Mouse (Mus musculus) lung, postnatal 25 days (tissue): Measurements from ENCODE around the gene Canx.
A peak's percentile ranks its signal among the peaks of the same experiment; 100 is the strongest.

Experiments used
- DNase-seq: peaks from one replicate; pipeline ENCODE4 v3.0.0; 2022; ENCODE audit warnings: low spot score

Gene Canx

GRCm38 (mm10) chr11:50275568-50276151, 49.8 kb downstream of the Canx start:
- DNase-seq = peak; percentile 26

GRCm38 (mm10) chr11:50275077-50275476, 50.4 kb downstream of the Canx start:
- DNase-seq = no peak

- DNase-seq = no peak
Measured at GRCm38 (mm10) chr11:50272819-50273218, 52.7 kb downstream of the Canx start.

GRCm38 (mm10) chr11:50269885-50270284, 55.6 kb downstream of the Canx start:
- DNase-seq = no peak

- DNase-seq = peak; percentile 27
Measured at GRCm38 (mm10) chr11:50269163-50269562, 56.3 kb downstream of the Canx start.

GRCm38 (mm10) chr11:50266997-50267396, 58.5 kb downstream of the Canx start:
- no peak for DNase-seq

- peak; percentile 24 for DNase-seq
Measured at GRCm38 (mm10) chr11:50265931-50266330, 59.5 kb downstream of the Canx start.

GRCm38 (mm10) chr11:50263198-50263597, 62.3 kb downstream of the Canx start:
- DNase-seq = no peak

GRCm38 (mm10) chr11:50262020-50262419, 63.5 kb downstream of the Canx start:
- DNase-seq = no peak

- no peak for DNase-seq
Measured at GRCm38 (mm10) chr11:50258310-50258709, 67.2 kb downstream of the Canx start.

- DNase-seq = no peak
Measured at GRCm38 (mm10) chr11:50256615-50257014, 68.9 kb downstream of the Canx start.

- no peak for DNase-seq
Measured at GRCm38 (mm10) chr11:50254010-50254580, 71.4 kb downstream of the Canx start.

GRCm38 (mm10) chr11:50253393-50253792, 72.1 kb downstream of the Canx start:
- DNase-seq = no peak

GRCm38 (mm10) chr11:50252684-50253265, 72.7 kb downstream of the Canx start:
- DNase-seq = no peak

- DNase-seq = no peak
Measured at GRCm38 (mm10) chr11:50252166-50252565, 73.3 kb downstream of the Canx start.

- no peak for DNase-seq
Measured at GRCm38 (mm10) chr11:50248473-50249171, 76.9 kb downstream of the Canx start.

- no peak for DNase-seq
Measured at GRCm38 (mm10) chr11:50245269-50245668, 80.2 kb downstream of the Canx start.
